Mouse (Mus musculus): ENCODE results near the gene Ppp1r12b. TPM values are rescaled to one million over a fixed set of nuclear protein-coding genes. Genes with fewer than 3 reads are reported as not detected.

Ppp1r12b gene
- polyA plus RNA-seq, 1 experiment = 2.7 TPM

- no peak for TF ChIP-seq GATA1 (IDR thresholded peaks at IDR 0.05; ENCODE audit: low read length)
Measured at GRCm38 (mm10) chr1:134962053-134962803, 6.5 kb upstream of the Ppp1r12b start, which contains the start of gene Ube2t. Gene Ube2t (plus strand): TSS chr1:134962565.

GRCm38 (mm10) chr1:134960634-134961033, 4.9 kb upstream of the Ppp1r12b start:
- TF ChIP-seq GATA1 (IDR thresholded peaks at IDR 0.05; ENCODE audit: low read length) = no peak

GRCm38 (mm10) chr1:134955050-134955636, 599 bp downstream of the Ppp1r12b start:
- TF ChIP-seq GATA1 (IDR thresholded peaks at IDR 0.05; ENCODE audit: low read length) = no peak

DNA sequence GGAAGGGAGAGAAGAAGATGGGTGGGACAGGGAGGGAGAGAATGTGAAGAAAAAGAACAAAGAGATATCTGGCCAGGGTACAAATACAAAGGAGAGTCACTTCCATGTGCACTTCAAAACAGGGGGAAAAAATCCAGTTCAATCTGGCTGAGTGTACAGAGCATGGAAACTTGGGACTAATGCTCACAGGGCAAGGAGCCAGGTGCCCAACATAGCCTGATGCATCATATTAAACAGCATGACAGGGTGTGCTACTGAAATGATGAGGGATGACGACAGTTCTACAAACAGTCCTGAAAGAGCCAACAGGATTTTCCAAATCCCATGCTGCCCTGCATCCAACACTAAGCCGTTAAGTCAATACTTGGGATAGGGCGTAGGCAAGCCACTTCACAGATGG, 5.8 kb downstream of the Ppp1r12b start:
- no peak for TF ChIP-seq GATA1 (IDR thresholded peaks at IDR 0.05; ENCODE audit: low read length)

GRCm38 (mm10) chr1:134947590-134947989, 8.2 kb downstream of the Ppp1r12b start:
- TF ChIP-seq GATA1 (IDR thresholded peaks at IDR 0.05; ENCODE audit: low read length) = no peak

GRCm38 (mm10) chr1:134942898-134943297, 12.8 kb downstream of the Ppp1r12b start:
- TF ChIP-seq GATA1 (IDR thresholded peaks at IDR 0.05; ENCODE audit: low read length) = no peak

- no peak for TF ChIP-seq GATA1 (IDR thresholded peaks at IDR 0.05; ENCODE audit: low read length)
Measured at GRCm38 (mm10) chr1:134940863-134941262, 14.9 kb downstream of the Ppp1r12b start.

GRCm38 (mm10) chr1:134938233-134938632, 17.5 kb downstream of the Ppp1r12b start:
- TF ChIP-seq GATA1 (IDR thresholded peaks at IDR 0.05; ENCODE audit: low read length) = no peak

GRCm38 (mm10) chr1:134936335-134936734, 19.4 kb downstream of the Ppp1r12b start:
- TF ChIP-seq GATA1 (IDR thresholded peaks at IDR 0.05; ENCODE audit: low read length) = no peak

GRCm38 (mm10) chr1:134932431-134932830, 23.3 kb downstream of the Ppp1r12b start:
- TF ChIP-seq GATA1 (IDR thresholded peaks at IDR 0.05; ENCODE audit: low read length) = no peak

GRCm38 (mm10) chr1:134919010-134919409, 36.7 kb downstream of the Ppp1r12b start:
- no peak for TF ChIP-seq GATA1 (IDR thresholded peaks at IDR 0.05; ENCODE audit: low read length)

DNA sequence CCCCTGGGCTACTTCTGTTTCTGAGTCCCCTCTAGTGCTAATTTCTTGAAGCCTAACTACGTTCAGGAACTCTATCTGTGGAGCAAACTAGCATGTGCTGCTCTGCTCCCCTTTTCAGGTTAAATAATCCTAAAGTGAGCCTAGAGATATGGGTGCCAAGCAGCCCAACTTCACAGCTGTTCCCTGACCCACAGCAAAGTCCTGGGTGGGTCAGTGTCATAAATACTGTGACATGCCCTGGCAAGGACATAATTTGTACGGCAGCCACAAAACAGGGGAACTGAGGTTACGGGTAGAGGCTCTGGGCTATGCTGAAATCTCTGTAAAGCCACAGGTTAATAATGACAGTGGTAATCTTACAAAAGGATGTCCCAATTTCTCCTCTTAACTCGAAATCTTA, 40.3 kb downstream of the Ppp1r12b start:
- no peak for TF ChIP-seq GATA1 (IDR thresholded peaks at IDR 0.05; ENCODE audit: low read length)

- TF ChIP-seq GATA1 (IDR thresholded peaks at IDR 0.05; ENCODE audit: low read length) = no peak
Measured at GRCm38 (mm10) chr1:134913535-134913934, 42.2 kb downstream of the Ppp1r12b start.

DNA sequence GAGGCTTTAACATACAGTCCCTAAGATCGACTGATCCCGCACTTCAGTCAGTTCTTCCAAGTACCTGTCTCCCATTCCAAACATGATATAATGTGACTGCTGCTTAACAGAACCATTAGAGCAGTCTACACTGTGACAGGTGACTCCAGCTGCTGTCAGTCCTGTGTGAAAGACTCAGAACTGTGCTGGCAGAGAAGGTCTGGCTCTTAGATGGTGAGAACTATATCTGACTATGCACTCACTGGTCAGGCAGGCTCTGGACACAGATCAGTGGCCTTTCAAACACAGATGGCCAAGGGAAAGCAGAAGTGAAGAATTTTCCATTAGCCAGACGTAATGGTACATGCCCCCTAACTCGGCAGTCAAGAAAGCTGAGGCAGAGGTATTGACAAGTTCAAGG, 43.9 kb downstream of the Ppp1r12b start:
- no peak for TF ChIP-seq GATA1 (IDR thresholded peaks at IDR 0.05; ENCODE audit: low read length)

DNA sequence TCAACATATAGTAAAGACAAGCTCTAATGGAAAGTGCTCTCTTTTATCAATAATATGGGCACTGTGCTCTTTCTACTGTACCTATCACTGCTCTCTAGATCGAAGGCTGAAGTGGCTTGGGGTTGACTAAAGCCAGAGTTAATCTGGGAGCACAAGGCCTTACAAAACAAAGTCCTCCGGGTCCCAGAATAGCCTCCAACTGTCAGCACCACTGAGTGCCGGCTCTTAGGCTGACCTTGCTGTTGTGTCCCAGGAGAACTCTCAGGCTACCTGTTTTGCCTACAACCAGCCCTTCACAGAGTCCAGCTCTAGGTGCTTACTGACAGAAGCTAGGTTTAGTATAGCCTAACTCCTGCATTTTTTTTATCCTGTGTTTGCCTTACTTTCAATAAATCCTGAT, 45.7 kb downstream of the Ppp1r12b start:
- TF ChIP-seq GATA1 (IDR thresholded peaks at IDR 0.05; ENCODE audit: low read length) = no peak

GRCm38 (mm10) chr1:134909442-134909841, 46.3 kb downstream of the Ppp1r12b start:
- TF ChIP-seq GATA1 (IDR thresholded peaks at IDR 0.05; ENCODE audit: low read length) = no peak

DNA sequence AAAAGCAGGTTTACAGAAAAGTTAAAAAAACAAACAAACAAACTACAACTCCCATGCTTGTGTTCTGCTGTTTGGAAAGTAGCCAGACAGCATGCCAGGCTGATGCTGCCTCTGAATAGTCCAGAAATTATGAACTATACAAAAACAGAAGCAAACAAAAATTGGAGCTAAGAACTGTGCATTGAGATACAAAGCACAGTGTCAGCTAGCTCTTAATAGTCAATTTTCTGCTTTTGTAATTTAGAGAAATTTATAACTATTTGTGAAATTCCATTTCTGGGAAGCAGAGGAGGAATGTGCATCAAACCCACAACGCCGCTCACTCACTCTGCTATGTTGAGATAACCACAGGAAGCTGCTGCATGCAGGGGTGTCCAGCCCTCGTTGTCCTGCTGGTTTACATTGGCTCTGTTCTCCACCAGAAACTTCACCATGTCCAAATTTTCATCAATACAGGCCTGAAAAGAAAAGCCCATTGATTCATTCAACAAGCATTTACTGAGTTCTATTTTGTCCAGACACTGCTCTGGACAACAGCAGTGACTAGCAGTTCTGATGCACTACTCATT, 53.6 kb downstream of the Ppp1r12b start:
- no peak for TF ChIP-seq GATA1 (IDR thresholded peaks at IDR 0.05; ENCODE audit: low read length)

All from G1E-ER4 (cell line).